Mouse (Mus musculus): ENCODE data around the gene Ctnnbip1. TPM values are rescaled to one million over a fixed set of nuclear protein-coding genes. Genes with fewer than 3 reads are reported as not detected.

Gene Ctnnbip1
- total and polyA plus RNA-seq, 3 experiments = 25.0 to 27.3 (median 25.5) TPM

GRCm38 (mm10) chr4:149576061-149576460 lies 58.0 kb downstream of the Ctnnbip1 start:
- H3K4me1 ChIP-seq (ENCODE audit: control insufficient read depth, insufficient read depth, low read length) = peaks cover 15% of the 10 kb centered on the region
- TF ChIP-seq POLR2A (IDR thresholded peaks at IDR 0.05; ENCODE audit: insufficient read depth, low read depth, low read length) = no peak
- no peak for TF ChIP-seq CTCF (IDR thresholded peaks at IDR 0.05)
- no peak for TF ChIP-seq EP300 (IDR thresholded peaks at IDR 0.05; ENCODE audit: insufficient read depth, low read depth, low read length)
- no peak overlapping the region for H3K27ac ChIP-seq
- no peak overlapping the region for H3K9ac ChIP-seq (ENCODE audit: low read depth, low read length)
- 89% methylated on average over 9 of the region's 9 CpGs for WGBS
- H3K27me3 ChIP-seq (ENCODE audit: control insufficient read depth, insufficient read depth, low read length) = no peaks in the 10 kb centered on the region
- no peaks in the 10 kb centered on the region for H3K79me2 ChIP-seq (replicated peaks; ENCODE audit: control insufficient read depth, insufficient read depth, low read length)
- no peak for DNase-seq
- intact Hi-C loops (cut with DNase I) = no loop called here
- H3K36me3 ChIP-seq (ENCODE audit: control insufficient read depth, insufficient read depth, low read length) = no peaks in the 10 kb centered on the region
- H3K4me3 ChIP-seq = no peak overlapping the region

- WGBS = 62% methylated on average over 4 of the region's 4 CpGs
- no peak for DNase-seq
- H3K9ac ChIP-seq (ENCODE audit: low read depth, low read length) = no peak overlapping the region
- intact Hi-C loops (cut with DNase I) = no loop called here
- H3K79me2 ChIP-seq (replicated peaks; ENCODE audit: control insufficient read depth, insufficient read depth, low read length) = no peaks in the 10 kb centered on the region
- H3K4me3 ChIP-seq = no peak overlapping the region
- no peaks in the 10 kb centered on the region for H3K27me3 ChIP-seq (ENCODE audit: control insufficient read depth, insufficient read depth, low read length)
- H3K36me3 ChIP-seq (ENCODE audit: control insufficient read depth, insufficient read depth, low read length) = no peaks in the 10 kb centered on the region
- peaks cover 8% of the 10 kb centered on the region for H3K4me1 ChIP-seq (ENCODE audit: control insufficient read depth, insufficient read depth, low read length)
- no peak overlapping the region for H3K27ac ChIP-seq
- TF ChIP-seq CTCF (IDR thresholded peaks at IDR 0.05) (no peak), EP300 (IDR thresholded peaks at IDR 0.05; ENCODE audit: insufficient read depth, low read depth, low read length) (no peak), POLR2A (IDR thresholded peaks at IDR 0.05; ENCODE audit: insufficient read depth, low read depth, low read length) (no peak)
Measured at GRCm38 (mm10) chr4:149576993-149577548, 59.0 kb downstream of the Ctnnbip1 start.

- Histone ChIP-seq H3K4me3 (no peak overlapping the region), H3K27me3 (ENCODE audit: control insufficient read depth, insufficient read depth, low read length) (no peaks in the 10 kb centered on the region)
- WGBS = 56% methylated on average over 13 of the region's 13 CpGs
Measured at GRCm38 (mm10) chr4:149578085-149578681, 60.1 kb downstream of the Ctnnbip1 start.

GRCm38 (mm10) chr4:149578831-149579230 lies 60.8 kb downstream of the Ctnnbip1 start:
- intact Hi-C loops (cut with DNase I) = no loop called here
- no peak for TF ChIP-seq CTCF (IDR thresholded peaks at IDR 0.05)
- TF ChIP-seq POLR2A (IDR thresholded peaks at IDR 0.05; ENCODE audit: insufficient read depth, low read depth, low read length) = no peak
- H3K27ac ChIP-seq = no peak overlapping the region
- no peak for DNase-seq
- no peaks in the 10 kb centered on the region for H3K36me3 ChIP-seq (ENCODE audit: control insufficient read depth, insufficient read depth, low read length)
- no peak overlapping the region for H3K9ac ChIP-seq (ENCODE audit: low read depth, low read length)
- peaks cover 3% of the 10 kb centered on the region for H3K4me1 ChIP-seq (ENCODE audit: control insufficient read depth, insufficient read depth, low read length)
- H3K27me3 ChIP-seq (ENCODE audit: control insufficient read depth, insufficient read depth, low read length) = no peaks in the 10 kb centered on the region
- 50% methylated on average over 7 of the region's 7 CpGs for WGBS
- H3K4me3 ChIP-seq = no peak overlapping the region
- H3K79me2 ChIP-seq (replicated peaks; ENCODE audit: control insufficient read depth, insufficient read depth, low read length) = no peaks in the 10 kb centered on the region

More at GRCm38 (mm10) chr4:149578085-149578681, 60.1 kb downstream of the Ctnnbip1 start:
- DNase-seq = no peak
- intact Hi-C loops (cut with DNase I) = no loop called here
- no peak overlapping the region for H3K9ac ChIP-seq (ENCODE audit: low read depth, low read length)
- H3K27ac ChIP-seq = no peak overlapping the region
- H3K36me3 ChIP-seq (ENCODE audit: control insufficient read depth, insufficient read depth, low read length) = no peaks in the 10 kb centered on the region
- H3K4me1 ChIP-seq (ENCODE audit: control insufficient read depth, insufficient read depth, low read length) = peaks cover 3% of the 10 kb centered on the region
- H3K79me2 ChIP-seq (replicated peaks; ENCODE audit: control insufficient read depth, insufficient read depth, low read length) = no peaks in the 10 kb centered on the region
- TF ChIP-seq CTCF (IDR thresholded peaks at IDR 0.05) (no peak), POLR2A (IDR thresholded peaks at IDR 0.05; ENCODE audit: insufficient read depth, low read depth, low read length) (no peak), EP300 (IDR thresholded peaks at IDR 0.05; ENCODE audit: insufficient read depth, low read depth, low read length) (no peak)

- no peak for DNase-seq
- WGBS = 82% methylated on average over 8 of the region's 8 CpGs
- Histone ChIP-seq H3K27me3 (ENCODE audit: control insufficient read depth, insufficient read depth, low read length) (no peaks in the 10 kb centered on the region), H3K9ac (ENCODE audit: low read depth, low read length) (no peak overlapping the region), H3K4me1 (ENCODE audit: control insufficient read depth, insufficient read depth, low read length) (peaks cover 7% of the 10 kb centered on the region), H3K79me2 (replicated peaks; ENCODE audit: control insufficient read depth, insufficient read depth, low read length) (no peaks in the 10 kb centered on the region; the same call in 1 of the 2 replicates), H3K27ac (no peak overlapping the region), H3K36me3 (ENCODE audit: control insufficient read depth, insufficient read depth, low read length) (no peaks in the 10 kb centered on the region), H3K4me3 (no peak overlapping the region)
- intact Hi-C loops (cut with DNase I) = loop anchor here (5.0 kb wide), 1 partner anchor 33 kb away; no protein-coding TSS in a partner anchor
- TF ChIP-seq CTCF (IDR thresholded peaks at IDR 0.05) = no peak
- TF ChIP-seq EP300 (IDR thresholded peaks at IDR 0.05; ENCODE audit: insufficient read depth, low read depth, low read length) = no peak
- TF ChIP-seq POLR2A (IDR thresholded peaks at IDR 0.05; ENCODE audit: insufficient read depth, low read depth, low read length) = no peak
Measured at GRCm38 (mm10) chr4:149585236-149585635, 67.2 kb downstream of the Ctnnbip1 start.

Data from heart, adult 2 months (tissue).